Mouse (Mus musculus): ENCODE results near the gene Kdm6b.

Kdm6b gene

GRCm38 (mm10) chr11:69413221-69414181 lies at the start of gene Kdm6b:
TSS of gene Kdm6b (minus strand) at chr11:69413675.
- peak; percentile 52 to 76 for DNase-seq

- DNase-seq = no peak
Observed at GRCm38 (mm10) chr11:69461568-69461967, 48.1 kb upstream of the Kdm6b start.

GRCm38 (mm10) chr11:69459883-69460282 lies 46.4 kb upstream of the Kdm6b start:
- DNase-seq = no peak

GRCm38 (mm10) chr11:69457006-69457579 lies 43.6 kb upstream of the Kdm6b start:
- no peak for DNase-seq

- no peak for DNase-seq
Observed at GRCm38 (mm10) chr11:69452114-69452867, 38.8 kb upstream of the Kdm6b start.

- DNase-seq = no peak
Observed at GRCm38 (mm10) chr11:69447299-69447698, 33.8 kb upstream of the Kdm6b start.

GRCm38 (mm10) chr11:69443328-69443727 lies 29.9 kb upstream of the Kdm6b start:
- DNase-seq = no peak

GRCm38 (mm10) chr11:69437291-69437690 lies 23.8 kb upstream of the Kdm6b start:
- no peak for DNase-seq

GRCm38 (mm10) chr11:69433189-69433588 lies 19.7 kb upstream of the Kdm6b start:
- no peak for DNase-seq

GRCm38 (mm10) chr11:69432640-69432982 lies 19.1 kb upstream of the Kdm6b start:
- no peak for DNase-seq

GRCm38 (mm10) chr11:69431829-69432639 lies 18.6 kb upstream of the Kdm6b start:
- peak; percentile 81 to 82 for DNase-seq

- no peak for DNase-seq
Observed at GRCm38 (mm10) chr11:69430631-69431030, 17.2 kb upstream of the Kdm6b start.

GRCm38 (mm10) chr11:69429313-69429712 lies 15.8 kb upstream of the Kdm6b start:
- no peak for DNase-seq

- no peak for DNase-seq
Observed at GRCm38 (mm10) chr11:69428751-69429150, 15.3 kb upstream of the Kdm6b start.

GRCm38 (mm10) chr11:69426246-69426645 lies 12.8 kb upstream of the Kdm6b start:
- DNase-seq = no peak

- no peak for DNase-seq
Observed at GRCm38 (mm10) chr11:69423885-69424284, 10.4 kb upstream of the Kdm6b start.

GRCm38 (mm10) chr11:69422842-69423241 lies 9.4 kb upstream of the Kdm6b start:
- no peak for DNase-seq

- DNase-seq = no peak
Observed at GRCm38 (mm10) chr11:69421131-69421977, 7.9 kb upstream of the Kdm6b start.

GRCm38 (mm10) chr11:69420554-69421000 lies 7.1 kb upstream of the Kdm6b start:
- DNase-seq = no peak

GRCm38 (mm10) chr11:69419813-69420553 lies 6.5 kb upstream of the Kdm6b start:
- DNase-seq = peak in 1 of 2 experiments; percentile 28

GRCm38 (mm10) chr11:69419443-69419812 lies 6.0 kb upstream of the Kdm6b start:
- DNase-seq = peak; percentile 36 to 42
